Mouse (Mus musculus): ENCODE data around the gene Map1b. TPM values are rescaled to one million over a fixed set of nuclear protein-coding genes. Genes with fewer than 3 reads are reported as not detected.

Gene Map1b
- polyA plus RNA-seq, 1 experiment from 2014 or later: 1,521 TPM

DNA sequence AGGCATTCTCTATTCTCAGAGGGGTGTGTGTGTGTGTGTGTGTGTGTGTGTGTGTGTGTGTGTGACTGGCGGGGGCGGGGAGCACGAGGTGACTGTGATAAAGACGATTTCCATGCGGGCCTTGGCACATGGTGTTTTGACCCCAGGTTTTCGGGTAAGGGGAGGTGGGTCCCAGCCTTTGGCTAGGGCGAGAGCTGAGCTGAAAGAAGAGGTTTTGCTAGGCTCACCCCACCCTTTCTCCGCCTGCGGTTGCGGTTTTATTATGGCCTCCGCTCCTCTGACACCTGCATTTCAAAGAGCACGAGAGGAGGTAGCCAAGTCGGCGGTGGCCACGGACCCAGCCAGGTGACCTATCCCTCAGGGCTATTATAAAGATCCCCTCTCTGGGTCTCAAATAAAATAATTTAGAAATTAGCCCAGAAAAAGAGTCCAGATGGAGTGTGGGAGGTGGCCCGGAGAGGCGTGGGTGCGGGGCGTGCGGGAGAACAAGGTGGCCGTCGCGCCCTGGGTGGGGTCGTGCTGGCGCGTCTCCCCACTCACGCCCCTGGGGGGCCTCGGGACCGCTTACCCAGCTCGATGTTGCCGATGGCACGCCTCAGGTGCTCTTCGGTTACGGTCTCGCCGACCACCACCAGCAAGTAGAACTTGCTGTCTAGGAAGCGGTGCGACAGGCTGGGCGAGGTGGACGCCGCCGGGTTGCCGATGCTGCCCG lies 448 bp downstream of the Map1b start:
- WGBS: under 1% methylated on average over 44 of the region's 44 CpGs
- Histone ChIP-seq H3K27ac (ENCODE audit: low read depth, low read length) (peak overlapping the region; percentile 99), H3K9ac (ENCODE audit: low read depth, low read length) (peak overlapping the region; percentile 92), H3K4me2 (replicated peaks; ENCODE audit: low read depth, low read length) (peak overlapping the region; percentile 40), H3K4me3 (ENCODE audit: low read depth, low read length) (peak overlapping the region; percentile 90), H3K4me1 (replicated peaks; ENCODE audit: control insufficient read depth, insufficient read depth, low read length) (peaks cover 6% of the 10 kb centered on the region), H3K9me3 (ENCODE audit: control insufficient read depth, low read length) (no peaks in the 10 kb centered on the region), H3K27me3 (ENCODE audit: control insufficient read depth, insufficient read depth, low read length) (no peaks in the 10 kb centered on the region), H3K36me3 (ENCODE audit: control insufficient read depth, insufficient read depth, low read length) (no peaks in the 10 kb centered on the region)
- DNase-seq (ENCODE audit: low spot score) (peak; percentile 63), ATAC-seq (ENCODE audit: low FRiP score) (peak; percentile 34)

DNA sequence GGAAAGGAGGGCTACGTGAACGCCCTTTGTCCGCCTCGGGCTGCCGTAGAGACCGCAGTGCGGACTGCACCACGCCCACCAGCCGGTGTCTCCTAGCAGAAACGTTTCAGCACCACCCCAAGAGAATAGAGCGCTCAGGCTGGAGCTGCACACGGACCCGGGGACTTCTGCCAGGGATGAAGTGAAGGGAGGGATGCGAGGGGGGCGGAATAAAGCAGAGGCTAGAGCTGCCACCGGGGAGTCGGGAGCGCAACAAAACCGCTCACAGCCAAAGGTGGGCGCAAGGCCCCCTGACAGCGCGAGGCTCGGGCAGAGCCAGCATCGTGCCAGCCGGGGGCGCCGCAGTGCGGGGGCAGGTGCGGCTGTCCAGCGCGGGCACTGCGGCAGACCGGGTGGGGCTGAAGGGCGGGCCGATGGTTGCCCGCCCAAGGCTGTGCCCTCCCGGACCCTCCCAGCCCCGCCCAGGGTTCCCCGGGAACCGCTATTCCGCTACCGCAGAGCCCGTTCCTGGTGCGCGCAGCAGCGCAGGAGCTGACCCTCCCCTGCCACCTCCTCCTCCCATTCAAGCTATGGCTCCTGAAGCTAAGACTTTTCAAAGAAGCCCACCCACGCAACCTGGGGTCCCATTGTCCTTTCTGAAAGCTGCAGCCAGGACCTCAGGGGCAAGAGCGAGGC lies 1.3 kb downstream of the Map1b start:
- H3K4me1 ChIP-seq (replicated peaks; ENCODE audit: control insufficient read depth, insufficient read depth, low read length): peaks cover 9% of the 10 kb centered on the region
- DNase-seq (ENCODE audit: low spot score): peak; percentile 91
- peak overlapping the region; percentile 40 for H3K4me2 ChIP-seq (replicated peaks; ENCODE audit: low read depth, low read length)
- H3K9me3 ChIP-seq (ENCODE audit: control insufficient read depth, low read length): no peaks in the 10 kb centered on the region
- H3K4me3 ChIP-seq (ENCODE audit: low read depth, low read length): peak overlapping the region; percentile 90
- peak overlapping the region; percentile 99 for H3K27ac ChIP-seq (ENCODE audit: low read depth, low read length)
- under 1% methylated on average over 42 of the region's 48 CpGs for WGBS
- H3K9ac ChIP-seq (ENCODE audit: low read depth, low read length): peak overlapping the region; percentile 92
- no peaks in the 10 kb centered on the region for H3K27me3 ChIP-seq (ENCODE audit: control insufficient read depth, insufficient read depth, low read length)
- no peaks in the 10 kb centered on the region for H3K36me3 ChIP-seq (ENCODE audit: control insufficient read depth, insufficient read depth, low read length)
- peak; percentile 78 for ATAC-seq (ENCODE audit: low FRiP score)

DNA sequence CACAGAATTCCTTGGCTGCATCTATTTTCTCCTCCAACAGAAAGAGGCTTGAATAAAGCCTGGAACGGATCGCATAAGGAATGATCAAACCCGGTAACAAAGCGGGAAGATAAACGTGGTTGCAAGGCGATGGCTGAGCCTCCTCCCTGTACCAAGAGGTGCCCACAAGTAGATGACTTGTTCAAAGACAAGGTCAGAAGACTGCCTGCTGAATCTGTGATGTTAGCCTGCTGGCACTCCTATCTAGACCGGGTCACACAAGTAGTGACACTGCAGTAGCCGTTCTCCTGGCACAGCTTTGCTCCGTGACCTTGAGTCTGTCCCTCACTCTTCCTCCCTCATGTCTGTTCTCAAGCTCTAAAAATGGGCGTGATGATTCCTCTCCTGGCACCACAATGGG lies 2.4 kb downstream of the Map1b start:
- H3K9me3 ChIP-seq (ENCODE audit: control insufficient read depth, low read length): no peaks in the 10 kb centered on the region
- H3K4me3 ChIP-seq (ENCODE audit: low read depth, low read length): peak overlapping the region; percentile 90
- no peak for ATAC-seq (ENCODE audit: low FRiP score)
- 10% methylated on average over 10 of the region's 10 CpGs for WGBS
- peak; percentile 78 for DNase-seq (ENCODE audit: low spot score)
- H3K9ac ChIP-seq (ENCODE audit: low read depth, low read length): peak overlapping the region; percentile 92
- no peaks in the 10 kb centered on the region for H3K27me3 ChIP-seq (ENCODE audit: control insufficient read depth, insufficient read depth, low read length)
- H3K4me1 ChIP-seq (replicated peaks; ENCODE audit: control insufficient read depth, insufficient read depth, low read length): peaks cover 11% of the 10 kb centered on the region
- H3K36me3 ChIP-seq (ENCODE audit: control insufficient read depth, insufficient read depth, low read length): no peaks in the 10 kb centered on the region
- peak overlapping the region; percentile 99 for H3K27ac ChIP-seq (ENCODE audit: low read depth, low read length)
- peak overlapping the region; percentile 40 for H3K4me2 ChIP-seq (replicated peaks; ENCODE audit: low read depth, low read length)

DNA sequence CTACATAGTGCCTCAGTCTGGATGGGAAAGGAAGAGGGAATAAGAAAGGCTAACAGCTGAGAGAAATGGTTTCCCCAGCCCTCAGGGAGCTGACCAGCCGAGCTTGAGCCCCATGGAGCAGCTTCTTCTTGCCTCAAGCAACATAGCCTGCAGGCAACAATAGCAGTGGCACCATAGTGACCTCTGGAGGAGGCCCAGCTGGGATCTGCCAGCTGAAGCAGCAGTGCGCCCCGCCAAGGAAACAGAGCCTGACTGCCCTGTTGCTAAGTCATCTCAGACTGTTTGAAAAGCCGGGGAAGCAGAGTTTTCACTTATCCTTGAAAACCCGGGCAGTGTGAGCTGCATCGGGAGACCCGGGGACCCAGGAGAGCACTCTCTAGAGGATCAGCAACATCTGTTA lies 3.2 kb downstream of the Map1b start:
- Histone ChIP-seq H3K4me1 (replicated peaks; ENCODE audit: control insufficient read depth, insufficient read depth, low read length) (peaks cover 13% of the 10 kb centered on the region), H3K27ac (ENCODE audit: low read depth, low read length) (peak overlapping the region; percentile 99), H3K27me3 (ENCODE audit: control insufficient read depth, insufficient read depth, low read length) (no peaks in the 10 kb centered on the region), H3K9ac (ENCODE audit: low read depth, low read length) (peak overlapping the region; percentile 24), H3K36me3 (ENCODE audit: control insufficient read depth, insufficient read depth, low read length) (no peaks in the 10 kb centered on the region; the same call in 1 of the 2 replicates), H3K4me2 (replicated peaks; ENCODE audit: low read depth, low read length) (peak overlapping the region; percentile 40), H3K9me3 (ENCODE audit: control insufficient read depth, low read length) (no peaks in the 10 kb centered on the region), H3K4me3 (ENCODE audit: low read depth, low read length) (peak overlapping the region; percentile 90)
- peak; percentile 80 for DNase-seq (ENCODE audit: low spot score)
- ATAC-seq (ENCODE audit: low FRiP score): peak; percentile 6; the same call in 1 of the 2 replicates
- 3% methylated on average over 7 of the region's 7 CpGs for WGBS

DNA sequence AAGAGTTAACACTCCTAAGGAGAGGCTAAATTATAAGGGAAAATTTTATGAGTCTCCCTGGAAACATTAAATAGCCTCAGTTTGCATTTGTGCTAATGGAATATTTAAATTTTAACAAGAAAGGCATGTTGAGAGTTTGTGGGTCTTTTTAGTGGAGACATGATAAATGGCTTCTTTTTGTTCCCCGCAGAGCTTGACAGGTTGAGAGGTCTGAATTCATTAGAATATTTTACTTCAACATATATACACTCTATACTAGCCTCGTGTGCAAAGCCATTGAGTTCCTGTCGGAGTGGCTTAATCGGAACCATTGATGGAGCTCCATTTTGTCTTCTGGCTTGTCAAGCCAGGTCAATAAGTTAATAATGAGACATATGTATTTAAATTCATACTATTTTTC lies 6.4 kb downstream of the Map1b start:
- H3K36me3 ChIP-seq (ENCODE audit: control insufficient read depth, insufficient read depth, low read length): peaks cover 10% of the 10 kb centered on the region
- no peak overlapping the region for H3K9ac ChIP-seq (ENCODE audit: low read depth, low read length)
- DNase-seq (ENCODE audit: low spot score) (peak; percentile 56), ATAC-seq (ENCODE audit: low FRiP score) (peak; percentile 44)
- no peak overlapping the region for H3K4me2 ChIP-seq (replicated peaks; ENCODE audit: low read depth, low read length)
- no peak overlapping the region for H3K4me3 ChIP-seq (ENCODE audit: low read depth, low read length)
- WGBS: 31% methylated on average over 4 of the region's 4 CpGs
- no peaks in the 10 kb centered on the region for H3K27me3 ChIP-seq (ENCODE audit: control insufficient read depth, insufficient read depth, low read length)
- H3K9me3 ChIP-seq (ENCODE audit: control insufficient read depth, low read length): no peaks in the 10 kb centered on the region
- peaks cover 13% of the 10 kb centered on the region for H3K4me1 ChIP-seq (replicated peaks; ENCODE audit: control insufficient read depth, insufficient read depth, low read length)
- no peak overlapping the region for H3K27ac ChIP-seq (ENCODE audit: low read depth, low read length)

DNA sequence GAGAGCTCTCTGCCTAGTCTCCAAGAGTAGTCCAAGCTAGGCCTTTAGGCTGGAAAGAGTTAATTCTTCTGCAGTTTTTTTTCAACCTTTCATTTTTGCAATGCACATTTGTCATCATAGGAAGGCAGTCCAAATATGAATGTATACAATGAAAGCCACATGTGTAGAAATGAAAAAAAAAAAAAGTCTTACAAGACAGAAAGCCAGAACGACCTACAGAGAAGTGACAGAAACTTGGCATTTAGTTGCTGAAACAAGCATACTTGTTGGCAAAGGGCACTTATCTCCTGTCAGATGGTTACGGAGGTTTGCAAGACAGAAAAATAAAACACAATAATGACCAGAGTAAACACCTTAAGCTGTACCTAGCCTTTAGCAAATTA lies 9.8 kb downstream of the Map1b start:
- no peak overlapping the region for H3K4me2 ChIP-seq (replicated peaks; ENCODE audit: low read depth, low read length)
- H3K9ac ChIP-seq (ENCODE audit: low read depth, low read length): no peak overlapping the region
- H3K9me3 ChIP-seq (ENCODE audit: control insufficient read depth, low read length): no peaks in the 10 kb centered on the region
- no peak overlapping the region for H3K4me3 ChIP-seq (ENCODE audit: low read depth, low read length)
- WGBS: 74% methylated on average over 2 of the region's 2 CpGs
- peaks cover 10% of the 10 kb centered on the region for H3K36me3 ChIP-seq (ENCODE audit: control insufficient read depth, insufficient read depth, low read length)
- DNase-seq (ENCODE audit: low spot score): no peak
- no peaks in the 10 kb centered on the region for H3K27me3 ChIP-seq (ENCODE audit: control insufficient read depth, insufficient read depth, low read length)
- H3K27ac ChIP-seq (ENCODE audit: low read depth, low read length): no peak overlapping the region
- peaks cover 20% of the 10 kb centered on the region for H3K4me1 ChIP-seq (replicated peaks; ENCODE audit: control insufficient read depth, insufficient read depth, low read length)
- ATAC-seq (ENCODE audit: low FRiP score): no peak

DNA sequence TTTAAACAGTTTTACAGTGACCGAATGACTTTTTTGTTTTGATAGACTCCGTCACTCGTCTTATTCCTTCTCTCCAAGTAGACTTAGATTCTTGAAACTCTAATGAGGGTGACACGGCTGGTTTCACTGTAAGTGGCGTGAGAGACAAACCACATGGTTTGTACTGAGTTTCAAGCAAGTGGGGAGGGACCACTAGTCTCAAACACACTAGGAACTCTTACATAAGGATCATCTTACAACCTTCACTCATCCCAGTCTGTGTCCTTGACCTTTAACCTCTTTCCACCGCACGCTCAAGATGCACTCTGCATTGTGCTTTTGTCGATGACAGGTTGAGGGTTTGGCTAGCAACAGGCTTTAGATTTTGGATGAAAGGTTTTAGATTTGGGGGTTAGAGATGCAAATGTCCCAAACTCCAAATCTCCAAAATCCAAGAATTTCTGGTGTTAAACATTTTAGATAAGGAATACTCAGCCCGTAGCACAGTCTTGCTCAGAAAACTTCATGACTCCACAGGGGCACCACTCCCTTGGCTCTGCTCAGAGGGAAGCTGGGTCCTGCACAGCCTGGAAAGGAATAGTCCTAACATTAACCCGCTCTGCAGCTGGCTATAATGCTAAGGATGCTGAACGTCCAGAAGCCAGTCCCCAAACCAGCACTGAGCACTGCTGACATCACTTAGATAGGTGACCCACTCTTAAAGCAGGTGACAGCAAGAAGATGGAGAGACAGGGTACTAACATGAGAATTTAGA lies 10.3 kb downstream of the Map1b start:
- ATAC-seq (ENCODE audit: low FRiP score): no peak
- Histone ChIP-seq H3K36me3 (ENCODE audit: control insufficient read depth, insufficient read depth, low read length) (peaks cover 10% of the 10 kb centered on the region), H3K4me1 (replicated peaks; ENCODE audit: control insufficient read depth, insufficient read depth, low read length) (peaks cover 20% of the 10 kb centered on the region)

DNA sequence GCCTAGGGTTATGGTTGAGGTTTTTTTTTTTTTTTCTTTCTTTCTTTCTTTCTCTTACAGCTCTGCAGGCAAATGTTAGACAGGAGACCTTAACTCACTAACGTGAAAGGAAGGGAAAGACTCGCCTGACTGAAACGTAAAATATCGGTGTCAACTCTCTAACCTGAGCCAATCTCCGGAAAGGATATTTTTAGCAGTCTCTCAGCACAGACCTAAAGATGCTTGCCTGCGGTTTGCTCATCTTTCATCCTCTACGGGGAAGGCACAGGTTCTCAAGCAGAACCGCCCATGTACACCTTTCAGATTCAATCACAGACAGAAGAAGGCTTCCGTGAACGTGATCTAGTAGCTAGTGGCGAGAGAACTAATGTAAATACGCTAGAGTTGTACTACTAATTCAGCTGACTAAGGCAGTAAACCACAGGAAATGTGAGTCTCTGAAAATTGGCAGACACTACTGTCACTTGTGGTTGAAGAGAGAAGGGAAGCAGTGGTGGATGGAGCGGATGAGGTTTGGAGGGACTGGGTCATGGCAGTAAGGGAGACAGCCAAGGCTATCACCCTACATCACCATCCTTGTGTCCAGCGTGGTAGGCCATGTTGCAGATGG lies 12.9 kb downstream of the Map1b start:
- H3K36me3 ChIP-seq (ENCODE audit: control insufficient read depth, insufficient read depth, low read length): peaks cover 10% of the 10 kb centered on the region
- ATAC-seq (ENCODE audit: low FRiP score) (no peak), DNase-seq (ENCODE audit: low spot score) (no peak)
- no peak overlapping the region for H3K9ac ChIP-seq (ENCODE audit: low read depth, low read length)
- peak overlapping the region; percentile 52; the same call in 1 of the 2 replicates for H3K27ac ChIP-seq (ENCODE audit: low read depth, low read length)
- H3K9me3 ChIP-seq (ENCODE audit: control insufficient read depth, low read length): no peaks in the 10 kb centered on the region
- WGBS: 90% methylated on average over 14 of the region's 14 CpGs
- H3K4me1 ChIP-seq (replicated peaks; ENCODE audit: control insufficient read depth, insufficient read depth, low read length): peaks cover 12% of the 10 kb centered on the region
- H3K4me2 ChIP-seq (replicated peaks; ENCODE audit: low read depth, low read length): no peak overlapping the region
- no peak overlapping the region for H3K4me3 ChIP-seq (ENCODE audit: low read depth, low read length)
- H3K27me3 ChIP-seq (ENCODE audit: control insufficient read depth, insufficient read depth, low read length): no peaks in the 10 kb centered on the region

More for the DNA sequence above, 10.3 kb downstream of the Map1b start:
- Histone ChIP-seq H3K27me3 (ENCODE audit: control insufficient read depth, insufficient read depth, low read length) (no peaks in the 10 kb centered on the region), H3K4me3 (ENCODE audit: low read depth, low read length) (no peak overlapping the region), H3K27ac (ENCODE audit: low read depth, low read length) (no peak overlapping the region), H3K9me3 (ENCODE audit: control insufficient read depth, low read length) (no peaks in the 10 kb centered on the region), H3K4me2 (replicated peaks; ENCODE audit: low read depth, low read length) (no peak overlapping the region), H3K9ac (ENCODE audit: low read depth, low read length) (no peak overlapping the region)
- no peak for DNase-seq (ENCODE audit: low spot score)
- WGBS: 83% methylated on average over 11 of the region's 11 CpGs
